Mouse (Mus musculus): ENCODE data around the gene Ccdc124. TPM values are rescaled to one million over a fixed set of nuclear protein-coding genes. Genes with fewer than 3 reads are reported as not detected.

Ccdc124 gene
- total and polyA plus RNA-seq, 3 experiments: 47.6 to 87.1 TPM; not detected in 1

GRCm38 (mm10) chr8:70903112-70903511, 29.4 kb upstream of the Ccdc124 start:
- no peak overlapping the region for H3K27ac ChIP-seq (ENCODE audit: control insufficient read depth, low read depth, low read length)
- no peak overlapping the region for H3K4me3 ChIP-seq (ENCODE audit: control insufficient read depth in 1 of 2, insufficient read depth in 1 of 2, low read depth in 2 of 2, low read length in 2 of 2)
- no peak for TF ChIP-seq ELF1 (IDR thresholded peaks at IDR 0.05; ENCODE audit: low read depth, low read length)
- no peak for TF ChIP-seq NRF1 (IDR thresholded peaks at IDR 0.05; ENCODE audit: insufficient read depth, low read depth, low read length, poor library complexity, severe bottlenecking)
- no peak for TF ChIP-seq TAL1 (IDR thresholded peaks at IDR 0.05; ENCODE audit: low read length)
- TF ChIP-seq HCFC1 (IDR thresholded peaks at IDR 0.05; ENCODE audit: low read depth, low read length): no peak
- TF ChIP-seq POLR2AphosphoS5 (IDR thresholded peaks at IDR 0.05; ENCODE audit: borderline replicate concordance, low read depth, low read length): no peak
- no peak for TF ChIP-seq ZMIZ1 (IDR thresholded peaks at IDR 0.05; ENCODE audit: low read depth, low read length)
- no peak for TF ChIP-seq ZC3H11A (IDR thresholded peaks at IDR 0.05; ENCODE audit: low read depth, low read length)
- no peak for TF ChIP-seq ZKSCAN1 (IDR thresholded peaks at IDR 0.05; ENCODE audit: low read depth, low read length)
- TF ChIP-seq MEF2A (IDR thresholded peaks at IDR 0.05; ENCODE audit: extremely low read depth, insufficient replicate concordance, low read depth, low read length, poor library complexity, severe bottlenecking): no peak
- TF ChIP-seq POLR2AphosphoS2 (IDR thresholded peaks at IDR 0.05; ENCODE audit: low read length): no peak
- no peak for TF ChIP-seq TBP (IDR thresholded peaks at IDR 0.05; ENCODE audit: low read depth, low read length)
- TF ChIP-seq KAT2A (conservative IDR thresholded peaks at IDR 0.05; ENCODE audit: low read depth, low read length): no peak
- TF ChIP-seq GATA1 (IDR thresholded peaks at IDR 0.05; ENCODE audit: low read depth, low read length): no peak
- TF ChIP-seq MYB (IDR thresholded peaks at IDR 0.05; ENCODE audit: low read depth, low read length): no peak
- TF ChIP-seq SIN3A (IDR thresholded peaks at IDR 0.05; ENCODE audit: low read length): no peak
- H3K27me3 ChIP-seq (ENCODE audit: control insufficient read depth in 1 of 2, insufficient read depth in 2 of 2, low read length in 2 of 2): no peaks in the 10 kb centered on the region
- peaks cover 21% of the 10 kb centered on the region for H3K79me2 ChIP-seq (ENCODE audit: control insufficient read depth, insufficient read depth, low read length, poor library complexity)
- H3K4me1 ChIP-seq (ENCODE audit: control insufficient read depth in 1 of 2, insufficient read depth in 2 of 2, low read length in 2 of 2): peaks cover 4 to 42% of the 10 kb centered on the region in 2 experiments
- DNase-seq (ENCODE audit: low read depth, low spot score): no peak
- peaks cover 0 to 20% of the 10 kb centered on the region in 2 experiments; a peak in 2 of 4 replicates for H3K36me3 ChIP-seq (ENCODE audit: control insufficient read depth in 1 of 2, insufficient read depth in 2 of 2, low read length in 2 of 2)
- H3K9ac ChIP-seq (ENCODE audit: control insufficient read depth, low read depth, low read length, poor library complexity, severe bottlenecking): no peak overlapping the region
- H3K9me3 ChIP-seq (replicated peaks; ENCODE audit: insufficient read depth, low read length): no peaks in the 10 kb centered on the region

GRCm38 (mm10) chr8:70902211-70902610, 28.5 kb upstream of the Ccdc124 start:
- Histone ChIP-seq H3K27me3 (ENCODE audit: control insufficient read depth in 1 of 2, insufficient read depth in 2 of 2, low read length in 2 of 2) (no peaks in the 10 kb centered on the region), H3K4me1 (ENCODE audit: control insufficient read depth in 1 of 2, insufficient read depth in 2 of 2, low read length in 2 of 2) (peaks cover 4 to 35% of the 10 kb centered on the region in 2 experiments), H3K9ac (ENCODE audit: control insufficient read depth, low read depth, low read length, poor library complexity, severe bottlenecking) (no peak overlapping the region), H3K79me2 (ENCODE audit: control insufficient read depth, insufficient read depth, low read length, poor library complexity) (peaks cover 15% of the 10 kb centered on the region), H3K9me3 (replicated peaks; ENCODE audit: insufficient read depth, low read length) (no peaks in the 10 kb centered on the region), H3K36me3 (ENCODE audit: control insufficient read depth in 1 of 2, insufficient read depth in 2 of 2, low read length in 2 of 2) (peaks cover 0 to 15% of the 10 kb centered on the region in 2 experiments; a peak in 2 of 4 replicates), H3K4me3 (ENCODE audit: control insufficient read depth in 1 of 2, insufficient read depth in 1 of 2, low read depth in 2 of 2, low read length in 2 of 2) (no peak overlapping the region), H3K27ac (ENCODE audit: control insufficient read depth, low read depth, low read length) (no peak overlapping the region)
- TF ChIP-seq TBP (IDR thresholded peaks at IDR 0.05; ENCODE audit: low read depth, low read length) (no peak), CHD2 (IDR thresholded peaks at IDR 0.05; ENCODE audit: low read length) (no peak)
- DNase-seq (ENCODE audit: low read depth, low spot score): no peak

All from MEL (cell line).